Mouse (Mus musculus) heart, embryonic 11.5 days (tissue): ENCODE data around the gene Slco2a1. TPM values are rescaled to one million over a fixed set of nuclear protein-coding genes. Genes with fewer than 3 reads are reported as not detected.

ENCODE experiments used
- ATAC-seq: fragments of 200-750 bp; cut with Nextera tagmentation; replicated peaks from 2 replicates; pipeline ENCODE4 v1.8.0; 2017; ENCODE audit warnings: moderate library complexity; ENCODE audit not compliant: insufficient number of reproducible peaks, low FRiP score, low TSS enrichment
- H3K27ac ChIP-seq: fragments of 300-500 bp; sonication (generic); 2 replicates; pipeline ENCODE4 v1.5.1; 2014; ENCODE audit warnings: mild to moderate bottlenecking, low read depth, low read length
- H3K27me3 ChIP-seq: fragments of 300-500 bp; sonication (generic); 2 replicates; pipeline ENCODE4 v1.6.1; 2014; ENCODE audit warnings: mild to moderate bottlenecking, low read length, mixed read lengths; ENCODE audit not compliant: control insufficient read depth, insufficient read depth
- H3K36me3 ChIP-seq: fragments of 300-500 bp; sonication (generic); 2 replicates; pipeline ENCODE4 v1.6.1; 2014; ENCODE audit warnings: mild to moderate bottlenecking, low read length, moderate library complexity, mixed read lengths; ENCODE audit not compliant: control insufficient read depth, insufficient read depth
- H3K4me1 ChIP-seq: fragments of 300-500 bp; sonication (generic); 2 replicates; pipeline ENCODE4 v1.6.1; 2014; ENCODE audit warnings: low read length; ENCODE audit not compliant: control insufficient read depth, insufficient read depth
- H3K4me2 ChIP-seq: fragments of 300-500 bp; sonication (generic); 2 replicates; pipeline ENCODE4 v1.6.1; 2014; ENCODE audit warnings: mild to moderate bottlenecking, moderate library complexity
- H3K4me3 ChIP-seq: fragments of 300-500 bp; sonication (generic); 2 replicates; pipeline ENCODE4 v1.5.1; 2014; ENCODE audit warnings: low read depth, low read length
- H3K9ac ChIP-seq: fragments of 300-500 bp; sonication (generic); 2 replicates; pipeline ENCODE4 v1.6.1; 2014; ENCODE audit warnings: mild to moderate bottlenecking, low read depth, low read length, moderate library complexity
- H3K9me3 ChIP-seq: fragments of 300-500 bp; sonication (generic); replicated peaks from 2 replicates; pipeline ENCODE4 v1.6.1; 2016; ENCODE audit warnings: low read length; ENCODE audit not compliant: control insufficient read depth
- WGBS: fragments of 180-500 bp; shearing (Covaris S2); extraction: QIAGEN DNeasy Blood & Tissue Kit; methylation state at CpG from one replicate; pipeline ENCODE4 v1.1.7; 2014; ENCODE audit not compliant: insufficient replicate concordance; 5-methylcytosine and 5-hydroxymethylcytosine counted together
- polyA plus RNA-seq: library from polyadenylated mRNA; unstranded; fragments of >200 nt; fragmentation: Nextera tagmentation; extraction: Ambion mirVana; gene quantifications from 2 replicates; pipeline ENCODE4 v1.2.1, GENCODE M21; 2014

Gene Slco2a1
- polyA plus RNA-seq, 1 experiment from 2014 or later, result 4.4 TPM

GRCm38 (mm10) chr9:103013366-103013765 lies 24.9 kb downstream of the Slco2a1 start:
- Histone ChIP-seq H3K9me3 (no peaks in the 10 kb centered on the region), H3K27me3 (0 out of 2 replicates have a peak, but pooled peaks cover 3% of the 10 kb centered on the region), H3K9ac (no peak overlapping the region), H3K4me2 (no peak overlapping the region), H3K4me1 (no peaks in the 10 kb centered on the region; the same call in 1 of the 2 replicates), H3K4me3 (no peak overlapping the region), H3K27ac (no peak overlapping the region), H3K36me3 (no peaks in the 10 kb centered on the region)
- ATAC-seq, result no peak
- whole genome bisulfite sequencing, result 10% methylated on average over 5 of the region's 5 CpGs

GRCm38 (mm10) chr9:103014686-103015085 lies 26.2 kb downstream of the Slco2a1 start:
- Histone ChIP-seq H3K4me3 (no peak overlapping the region), H3K9ac (no peak overlapping the region), H3K4me2 (no peak overlapping the region), H3K27me3 (no peaks in the 10 kb centered on the region), H3K36me3 (no peaks in the 10 kb centered on the region; the same call in 1 of the 2 replicates), H3K27ac (no peak overlapping the region), H3K9me3 (no peaks in the 10 kb centered on the region), H3K4me1 (no peaks in the 10 kb centered on the region)
- no peak for ATAC-seq
- 78% methylated on average over 12 of the region's 12 CpGs for WGBS

GRCm38 (mm10) chr9:103024116-103024515 lies 35.6 kb downstream of the Slco2a1 start:
- H3K4me1 ChIP-seq, result no peaks in the 10 kb centered on the region
- H3K9ac ChIP-seq, result no peak overlapping the region
- no peaks in the 10 kb centered on the region for H3K27me3 ChIP-seq
- 68% methylated on average over 4 of the region's 4 CpGs for WGBS
- no peaks in the 10 kb centered on the region for H3K9me3 ChIP-seq
- no peaks in the 10 kb centered on the region; the same call in 1 of the 2 replicates for H3K36me3 ChIP-seq
- no peak overlapping the region for H3K4me3 ChIP-seq
- no peak overlapping the region for H3K27ac ChIP-seq
- no peak for ATAC-seq
- no peak overlapping the region for H3K4me2 ChIP-seq

GRCm38 (mm10) chr9:103027150-103027889 lies 38.8 kb downstream of the Slco2a1 start:
- Histone ChIP-seq H3K4me1 (peaks cover 7% of the 10 kb centered on the region; the same call in 1 of the 2 replicates), H3K4me3 (no peak overlapping the region), H3K4me2 (no peak overlapping the region), H3K27me3 (no peaks in the 10 kb centered on the region), H3K27ac (no peak overlapping the region), H3K9ac (no peak overlapping the region), H3K36me3 (no peaks in the 10 kb centered on the region), H3K9me3 (no peaks in the 10 kb centered on the region)
- WGBS, result 76% methylated on average over 11 of the region's 11 CpGs
- ATAC-seq, result no peak

DNA sequence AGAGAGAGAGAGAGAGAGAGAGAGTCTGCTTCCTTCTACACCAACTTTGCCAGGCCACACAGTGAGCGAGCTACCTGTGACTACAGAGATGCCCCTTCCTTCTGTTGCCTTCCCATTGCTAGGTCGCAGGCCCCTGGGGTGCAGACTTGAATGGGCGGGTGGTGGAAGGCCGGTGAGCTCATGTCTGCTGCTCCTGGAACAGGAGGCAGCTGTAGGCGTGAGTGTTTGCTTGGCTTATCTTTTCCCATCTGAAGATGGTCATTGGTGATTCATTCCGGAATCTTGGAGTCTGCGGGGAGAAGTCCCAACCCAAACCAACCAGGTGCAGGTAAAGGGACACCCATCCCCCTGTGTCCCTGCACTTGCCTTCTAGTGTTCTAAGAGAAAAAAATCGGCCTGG lies 40.5 kb downstream of the Slco2a1 start:
- no peak overlapping the region for H3K4me2 ChIP-seq
- 57% methylated on average over 8 of the region's 8 CpGs for WGBS
- no peak for ATAC-seq
- H3K36me3 ChIP-seq, result no peaks in the 10 kb centered on the region
- H3K9me3 ChIP-seq, result no peaks in the 10 kb centered on the region
- H3K4me3 ChIP-seq, result no peak overlapping the region
- no peak overlapping the region for H3K9ac ChIP-seq
- H3K4me1 ChIP-seq, result peaks cover 9% of the 10 kb centered on the region; the same call in 1 of the 2 replicates
- no peak overlapping the region for H3K27ac ChIP-seq
- H3K27me3 ChIP-seq, result no peaks in the 10 kb centered on the region

GRCm38 (mm10) chr9:103030041-103030440 lies 41.5 kb downstream of the Slco2a1 start:
- H3K27ac ChIP-seq, result no peak overlapping the region
- H3K9ac ChIP-seq, result no peak overlapping the region
- H3K9me3 ChIP-seq, result no peaks in the 10 kb centered on the region
- H3K4me2 ChIP-seq, result no peak overlapping the region
- peaks cover 9% of the 10 kb centered on the region; the same call in 1 of the 2 replicates for H3K4me1 ChIP-seq
- H3K4me3 ChIP-seq, result no peak overlapping the region
- no peaks in the 10 kb centered on the region for H3K27me3 ChIP-seq
- H3K36me3 ChIP-seq, result no peaks in the 10 kb centered on the region
- 73% methylated on average over 2 of the region's 2 CpGs for WGBS
- no peak for ATAC-seq

DNA sequence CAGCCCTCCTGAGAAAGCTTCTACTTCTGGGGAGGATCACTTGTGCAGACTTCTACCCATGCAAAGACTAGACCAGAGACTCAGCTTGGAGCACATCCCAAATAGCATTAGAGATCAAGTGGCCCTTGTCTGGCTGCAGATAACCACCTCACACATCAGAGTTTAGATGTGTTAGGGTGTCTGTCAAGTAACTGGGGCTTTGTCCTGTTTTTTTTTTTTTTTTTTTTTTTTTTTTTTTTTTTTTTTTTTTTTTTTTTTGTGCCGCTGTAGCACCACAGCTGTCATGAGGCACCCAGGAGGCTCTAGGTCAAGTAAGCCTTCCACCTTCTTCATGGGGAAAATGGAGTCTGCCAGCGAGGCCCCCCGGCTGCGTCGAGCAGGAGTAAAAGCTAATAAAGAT lies 42.7 kb downstream of the Slco2a1 start:
- no peak for ATAC-seq
- no peaks in the 10 kb centered on the region for H3K36me3 ChIP-seq
- H3K4me1 ChIP-seq, result peaks cover 9% of the 10 kb centered on the region; the same call in 1 of the 2 replicates
- H3K27me3 ChIP-seq, result no peaks in the 10 kb centered on the region
- no peaks in the 10 kb centered on the region for H3K9me3 ChIP-seq
- H3K4me2 ChIP-seq, result no peak overlapping the region
- H3K4me3 ChIP-seq, result no peak overlapping the region
- no peak overlapping the region for H3K27ac ChIP-seq
- 77% methylated on average over 5 of the region's 5 CpGs for WGBS
- H3K9ac ChIP-seq, result no peak overlapping the region

- H3K27me3 ChIP-seq, result no peaks in the 10 kb centered on the region
- H3K9ac ChIP-seq, result no peak overlapping the region
- no peaks in the 10 kb centered on the region for H3K9me3 ChIP-seq
- 64% methylated on average over 8 of the region's 8 CpGs for WGBS
- H3K4me2 ChIP-seq, result no peak overlapping the region
- no peaks in the 10 kb centered on the region for H3K36me3 ChIP-seq
- no peak overlapping the region for H3K4me3 ChIP-seq
- no peak overlapping the region for H3K27ac ChIP-seq
- no peak for ATAC-seq
- peaks cover 9% of the 10 kb centered on the region; the same call in 1 of the 2 replicates for H3K4me1 ChIP-seq
Observed at GRCm38 (mm10) chr9:103032193-103032592, 43.7 kb downstream of the Slco2a1 start.

DNA sequence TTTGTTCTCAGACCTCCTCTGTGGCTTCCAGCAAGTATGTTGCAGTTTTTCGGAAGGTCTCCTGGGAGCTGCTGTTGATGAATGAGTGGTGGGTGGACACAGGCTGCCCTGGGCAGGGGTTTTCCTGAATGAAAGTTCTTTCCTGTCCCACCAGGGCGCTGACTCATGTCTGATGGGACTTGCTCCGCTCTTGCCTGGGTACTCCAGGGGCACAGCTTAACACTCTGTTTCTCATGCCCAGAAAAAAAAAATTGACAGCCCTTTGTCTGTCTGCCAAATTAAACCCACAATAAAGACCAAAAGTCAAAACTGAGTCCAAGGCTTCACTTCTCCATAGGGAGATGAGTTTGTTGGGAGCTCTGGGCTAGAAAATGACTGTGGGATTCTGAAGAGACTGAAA lies 44.9 kb downstream of the Slco2a1 start:
- WGBS, result 80% methylated on average over 3 of the region's 3 CpGs
- Histone ChIP-seq H3K4me3 (no peak overlapping the region), H3K27ac (no peak overlapping the region), H3K27me3 (no peaks in the 10 kb centered on the region), H3K36me3 (no peaks in the 10 kb centered on the region), H3K4me1 (peaks cover 13% of the 10 kb centered on the region; the same call in 1 of the 2 replicates), H3K9me3 (no peaks in the 10 kb centered on the region), H3K9ac (no peak overlapping the region), H3K4me2 (no peak overlapping the region)
- ATAC-seq, result no peak
